Mouse (Mus musculus) liver, embryonic 12.5 days (tissue): ENCODE data around the gene Gigyf1. TPM values are rescaled to one million over a fixed set of nuclear protein-coding genes. Genes with fewer than 3 reads are reported as not detected.

Experiments
- ATAC-seq: fragments of 200-750 bp; cut with Nextera tagmentation; 2 replicates; pipeline ENCODE4 v1.8.0; 2017; ENCODE audit warnings: moderate number of reproducible peaks, mild to moderate bottlenecking, moderate library complexity
- H3K27ac ChIP-seq: fragments of 300-500 bp; sonication (generic); 2 replicates; pipeline ENCODE4 v1.5.1; 2016; ENCODE audit warnings: mild to moderate bottlenecking
- H3K27me3 ChIP-seq: fragments of 300-500 bp; sonication (generic); replicated peaks from 2 replicates; pipeline ENCODE4 v1.6.1; 2016; ENCODE audit warnings: mild to moderate bottlenecking, moderate library complexity
- H3K36me3 ChIP-seq: fragments of 300-500 bp; sonication (generic); 2 replicates; pipeline ENCODE4 v1.6.1; 2016; ENCODE audit warnings: mild to moderate bottlenecking, moderate library complexity
- H3K4me1 ChIP-seq: fragments of 300-500 bp; sonication (generic); 2 replicates; pipeline ENCODE4 v1.6.1; 2016
- H3K4me2 ChIP-seq: fragments of 300-500 bp; sonication (generic); 2 replicates; pipeline ENCODE4 v1.6.1; 2016; ENCODE audit warnings: mild to moderate bottlenecking, moderate library complexity
- H3K4me3 ChIP-seq: fragments of 300-500 bp; sonication (generic); 2 replicates; pipeline ENCODE4 v1.5.1; 2016; ENCODE audit warnings: mild to moderate bottlenecking, moderate library complexity
- H3K9ac ChIP-seq: fragments of 300-500 bp; sonication (generic); 2 replicates; pipeline ENCODE4 v1.6.1; 2016; ENCODE audit warnings: mild to moderate bottlenecking, moderate library complexity
- H3K9me3 ChIP-seq: fragments of 300-500 bp; sonication (generic); replicated peaks from 2 replicates; pipeline ENCODE4 v1.6.1; 2016; ENCODE audit warnings: mild to moderate bottlenecking, moderate library complexity
- WGBS: fragments of 180-500 bp; shearing (Covaris S2); methylation state at CpG from one replicate; pipeline ENCODE4 v1.1.7; 2016; ENCODE audit not compliant: insufficient replicate concordance; 5-methylcytosine and 5-hydroxymethylcytosine counted together
- polyA plus RNA-seq: library from polyadenylated mRNA; unstranded; fragments of >200 nt; fragmentation: Nextera tagmentation; extraction: Ambion mirVana; gene quantifications from 2 replicates; pipeline ENCODE4 v1.2.1, GENCODE M21; 2016

Gigyf1 gene
- polyA plus RNA-seq, result 5.6 and 6.0 TPM in 2 replicates

DNA sequence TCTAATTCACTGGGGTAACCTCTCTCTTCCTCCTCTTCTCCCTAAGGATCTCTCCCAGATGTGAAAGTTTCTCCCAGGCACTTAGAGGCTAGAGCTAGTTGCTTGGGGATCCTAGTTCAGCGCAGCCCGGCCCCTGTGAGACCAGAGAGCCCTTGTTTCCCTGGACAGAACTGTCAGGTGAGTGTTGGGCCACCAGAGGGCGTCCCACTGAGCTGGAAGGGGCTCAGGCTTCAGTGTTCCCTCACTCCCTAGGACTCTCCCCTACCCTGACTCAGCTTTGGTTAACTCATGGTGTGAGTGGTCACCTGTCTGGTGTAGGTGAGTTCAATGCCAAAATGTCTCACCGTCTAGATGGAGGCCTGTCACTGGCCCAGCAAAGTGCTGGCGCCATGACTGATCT is at the start of gene Gigyf1:
Gene Gigyf1, plus strand, starts transcription at position 113 of the 400 bp plus-strand sequence.
- WGBS, result 77% methylated on average over 5 of the region's 5 CpGs
- no peaks in the 10 kb centered on the region for H3K27me3 ChIP-seq
- peaks cover 72% of the 10 kb centered on the region for H3K36me3 ChIP-seq
- H3K4me1 ChIP-seq, result peaks cover 26% of the 10 kb centered on the region
- H3K4me2 ChIP-seq, result no peak within 1 kb of the TSS
- no peak within 1 kb of the TSS for H3K27ac ChIP-seq
- no peak within 1 kb of the TSS for H3K9ac ChIP-seq
- no peaks in the 10 kb centered on the region for H3K9me3 ChIP-seq
- no peak within 1 kb of the TSS for H3K4me3 ChIP-seq
- no peak for ATAC-seq

DNA sequence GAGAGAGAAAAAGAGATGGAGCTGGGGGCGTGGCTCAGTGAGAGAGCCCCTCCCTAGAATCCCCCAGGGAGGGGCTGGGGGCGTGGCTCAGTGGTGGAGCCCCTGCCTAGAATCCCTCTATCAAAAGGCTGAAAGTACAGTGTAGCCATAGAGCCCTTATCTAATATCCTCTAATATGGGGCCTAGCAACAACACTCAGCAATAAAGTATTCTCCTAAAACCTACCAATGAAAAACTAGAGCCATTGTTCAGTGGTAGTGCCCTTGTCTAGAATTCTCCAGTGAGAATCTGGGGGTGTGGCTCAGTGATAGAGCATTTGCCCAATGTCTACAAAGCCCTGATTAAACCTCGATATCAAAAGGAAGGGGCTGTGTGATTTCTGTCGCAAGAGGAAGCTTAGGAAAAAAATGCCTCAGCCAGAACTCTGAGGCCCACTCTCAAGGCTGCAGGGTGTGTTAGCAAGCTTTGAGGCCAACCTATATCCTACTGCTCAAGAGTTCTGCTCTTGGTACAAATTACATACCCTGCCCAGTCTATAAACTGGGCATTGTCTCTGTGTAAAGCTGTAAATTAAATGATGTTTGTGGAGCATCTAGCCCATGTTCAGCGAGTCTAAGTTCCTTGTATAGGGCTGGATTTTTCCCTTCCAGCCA is 46.0 kb upstream of the Gigyf1 start:
- Histone ChIP-seq H3K4me1 (peaks cover 3% of the 10 kb centered on the region; the same call in 1 of the 2 replicates), H3K27me3 (0 out of 2 replicates have a peak, but pooled peaks cover 6% of the 10 kb centered on the region), H3K9me3 (no peaks in the 10 kb centered on the region), H3K4me2 (no peak overlapping the region), H3K9ac (no peak overlapping the region), H3K27ac (no peak overlapping the region), H3K36me3 (no peaks in the 10 kb centered on the region), H3K4me3 (no peak overlapping the region)
- 0 out of 2 replicates have a peak, but pooled peaks have one; percentile 27 for ATAC-seq
- 44% methylated on average over 5 of the region's 5 CpGs for WGBS

DNA sequence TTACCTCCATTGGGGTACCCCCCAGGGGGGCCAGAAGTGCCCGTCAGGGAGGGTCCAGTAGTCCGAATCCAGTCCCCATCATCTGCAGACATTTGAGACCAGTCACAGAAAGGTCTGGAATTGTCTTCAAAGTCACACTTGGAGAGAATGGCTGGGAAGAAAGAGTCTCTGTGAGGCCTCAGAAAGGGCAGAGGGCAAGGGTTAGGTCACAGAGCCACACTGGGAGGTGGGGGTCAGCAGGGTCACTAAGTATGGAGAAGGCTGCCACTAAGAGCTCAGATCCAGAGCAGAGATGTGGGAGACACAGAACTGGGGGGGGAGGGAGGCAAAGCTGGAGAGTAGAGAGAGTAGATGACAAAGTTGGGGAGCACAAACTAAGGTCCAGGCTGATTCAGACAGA is 44.0 kb upstream of the Gigyf1 start:
- Histone ChIP-seq H3K4me1 (peaks cover 3% of the 10 kb centered on the region; the same call in 1 of the 2 replicates), H3K9me3 (no peaks in the 10 kb centered on the region), H3K4me2 (no peak overlapping the region), H3K27me3 (0 out of 2 replicates have a peak, but pooled peaks cover 6% of the 10 kb centered on the region), H3K9ac (no peak overlapping the region), H3K4me3 (no peak overlapping the region), H3K27ac (no peak overlapping the region), H3K36me3 (no peaks in the 10 kb centered on the region)
- ATAC-seq, result no peak
- 51% methylated on average over 2 of the region's 2 CpGs for WGBS

DNA sequence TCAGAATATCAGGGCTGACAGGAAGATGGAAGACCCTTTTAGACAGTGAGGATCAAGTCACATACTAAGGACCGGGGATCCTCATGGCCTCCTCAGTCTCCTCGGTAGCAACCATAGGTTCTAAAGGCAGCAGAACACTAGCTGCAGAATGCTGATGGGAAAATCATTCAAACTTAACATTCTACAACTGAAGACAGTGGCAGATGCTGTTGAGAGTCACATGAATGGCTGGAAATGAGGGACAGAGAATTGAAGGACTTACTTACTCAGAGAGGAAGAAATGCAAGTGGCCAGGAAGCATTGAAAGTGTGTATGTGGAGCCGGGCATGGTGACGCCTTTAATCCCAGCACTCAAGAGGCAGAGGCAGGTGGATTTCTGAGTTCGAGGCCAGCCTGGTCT is 41.4 kb upstream of the Gigyf1 start, which contains the start of gene Zan:
Gene Zan, minus strand, starts transcription at position 101 of the 400 bp plus-strand sequence.
- ATAC-seq, result no peak
- H3K9me3 ChIP-seq, result no peaks in the 10 kb centered on the region
- WGBS, result 71% methylated on average over 5 of the region's 5 CpGs
- peaks cover 2% of the 10 kb centered on the region; the same call in 1 of the 2 replicates for H3K4me1 ChIP-seq
- no peaks in the 10 kb centered on the region for H3K36me3 ChIP-seq
- no peak within 1 kb of the TSS for H3K4me3 ChIP-seq
- H3K9ac ChIP-seq, result no peak within 1 kb of the TSS
- H3K4me2 ChIP-seq, result no peak within 1 kb of the TSS
- H3K27ac ChIP-seq, result no peak within 1 kb of the TSS
- peaks cover 7% of the 10 kb centered on the region; the same call in 1 of the 2 replicates for H3K27me3 ChIP-seq

DNA sequence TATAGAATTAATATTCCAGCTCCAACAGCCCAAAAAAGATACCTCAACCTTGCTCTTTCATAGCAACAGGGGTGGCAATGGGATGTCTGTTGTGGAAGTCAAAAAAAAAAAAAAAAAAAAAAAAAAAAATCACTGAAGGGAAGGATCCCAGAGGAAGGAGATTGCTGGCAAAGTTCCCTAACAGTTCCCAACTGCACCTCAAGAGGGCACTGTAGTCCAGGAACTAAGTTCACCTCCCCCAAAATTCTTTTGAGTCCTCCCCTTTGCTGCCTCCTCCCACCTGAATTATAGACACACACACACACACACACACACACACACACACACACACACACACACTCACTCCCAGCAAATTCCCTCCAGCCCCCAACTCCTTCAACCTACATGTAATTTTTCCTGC is 37.2 kb upstream of the Gigyf1 start:
- no peaks in the 10 kb centered on the region for H3K4me1 ChIP-seq
- no peak for ATAC-seq
- no peak overlapping the region for H3K4me2 ChIP-seq
- H3K9ac ChIP-seq, result no peak overlapping the region
- H3K4me3 ChIP-seq, result no peak overlapping the region
- peaks cover 37% of the 10 kb centered on the region for H3K27me3 ChIP-seq
- no peaks in the 10 kb centered on the region for H3K36me3 ChIP-seq
- no peaks in the 10 kb centered on the region for H3K9me3 ChIP-seq
- H3K27ac ChIP-seq, result peak overlapping the region; percentile 50; the same call in 1 of the 2 replicates

DNA sequence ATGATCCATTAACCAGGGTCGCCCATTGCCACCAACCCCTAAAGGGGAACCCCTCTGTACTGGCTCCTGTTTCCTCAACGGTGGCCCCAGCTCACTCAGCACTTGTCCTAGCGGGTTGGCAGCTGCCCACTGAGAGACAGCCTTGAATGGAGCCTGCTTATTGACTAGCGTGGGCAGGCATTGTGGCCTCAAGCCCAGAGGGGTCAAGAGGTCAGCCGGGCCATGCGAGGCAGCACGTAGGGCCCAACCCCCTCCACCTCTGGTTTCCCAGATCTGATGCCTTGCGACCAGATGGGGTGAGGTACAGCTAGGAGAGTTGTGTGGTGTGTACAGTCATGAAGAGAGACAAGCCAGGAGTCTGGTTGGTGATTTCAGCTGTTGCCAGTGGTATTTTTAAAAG is 36.5 kb upstream of the Gigyf1 start:
- WGBS, result 59% methylated on average over 8 of the region's 8 CpGs
- no peaks in the 10 kb centered on the region for H3K9me3 ChIP-seq
- H3K9ac ChIP-seq, result no peak overlapping the region
- H3K4me3 ChIP-seq, result no peak overlapping the region
- H3K27ac ChIP-seq, result peak overlapping the region; percentile 50; the same call in 1 of the 2 replicates
- no peaks in the 10 kb centered on the region for H3K4me1 ChIP-seq
- peaks cover 45% of the 10 kb centered on the region for H3K27me3 ChIP-seq
- ATAC-seq, result peak; percentile 60
- no peak overlapping the region for H3K4me2 ChIP-seq
- H3K36me3 ChIP-seq, result no peaks in the 10 kb centered on the region

DNA sequence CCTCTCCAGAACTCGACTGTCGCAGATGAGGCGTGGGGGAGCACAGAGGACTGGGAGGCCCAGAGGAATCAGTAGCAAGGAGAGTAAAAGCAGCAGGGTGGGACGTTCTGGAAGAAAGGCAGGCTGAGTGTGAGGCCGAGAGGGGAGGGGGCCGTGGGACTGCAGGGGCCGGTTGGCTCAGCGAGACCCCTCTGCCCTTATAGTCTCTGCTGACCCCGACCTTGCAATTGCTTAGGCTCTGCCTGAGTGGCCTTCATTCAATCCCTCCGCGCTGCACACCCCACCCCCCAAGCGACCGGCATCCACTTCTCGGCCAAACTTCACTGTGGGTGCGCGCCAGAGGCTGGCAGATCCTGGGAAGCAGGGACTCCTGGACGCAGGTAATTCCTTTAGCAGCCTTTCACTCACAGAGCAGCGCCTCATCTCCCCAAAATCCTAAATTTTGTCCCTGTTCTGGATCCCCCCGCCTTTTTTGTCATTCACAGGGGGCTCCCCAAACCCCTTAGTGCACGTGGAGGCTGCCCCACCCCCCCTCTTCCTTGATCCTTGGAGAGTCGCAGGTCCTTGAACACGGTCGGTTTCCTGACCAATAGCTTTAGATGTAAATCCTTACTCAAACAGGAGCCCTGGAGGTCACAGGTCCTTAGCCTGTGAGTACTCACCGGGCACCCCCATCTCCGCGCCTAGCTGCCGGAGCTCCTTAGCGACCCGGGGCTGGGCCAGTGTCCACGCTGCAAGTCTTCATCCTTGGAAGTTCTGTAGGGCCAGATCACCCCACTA is 33.1 kb upstream of the Gigyf1 start:
- Histone ChIP-seq H3K4me1 (no peaks in the 10 kb centered on the region), H3K27ac (no peak overlapping the region), H3K36me3 (no peaks in the 10 kb centered on the region), H3K9ac (peak overlapping the region; percentile 41), H3K4me2 (peak overlapping the region; percentile 43), H3K4me3 (peak overlapping the region; percentile 45), H3K9me3 (no peaks in the 10 kb centered on the region), H3K27me3 (peaks cover 56% of the 10 kb centered on the region)
- WGBS, result 12% methylated on average over 29 of the region's 30 CpGs
- ATAC-seq, result no peak

DNA sequence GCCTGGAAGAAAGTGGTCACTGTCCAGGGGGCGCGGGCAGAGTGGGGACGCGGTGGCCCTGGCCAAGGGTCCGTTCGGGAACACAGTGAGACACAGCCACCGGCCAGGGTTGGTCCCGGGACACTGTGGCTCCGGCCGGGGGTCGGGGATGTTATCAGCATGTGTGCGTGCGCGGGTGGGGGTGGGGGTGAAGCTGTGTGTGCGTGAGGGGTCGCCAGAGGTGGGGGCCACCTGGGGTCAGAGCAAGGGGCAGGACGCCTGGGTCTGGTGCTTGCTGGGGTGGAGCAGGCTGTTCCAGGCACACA is 32.5 kb upstream of the Gigyf1 start:
- Histone ChIP-seq H3K9ac (peak overlapping the region; percentile 41), H3K27ac (no peak overlapping the region), H3K9me3 (no peaks in the 10 kb centered on the region), H3K4me2 (peak overlapping the region; percentile 43), H3K36me3 (no peaks in the 10 kb centered on the region), H3K4me3 (peak overlapping the region; percentile 45), H3K4me1 (no peaks in the 10 kb centered on the region), H3K27me3 (peaks cover 58% of the 10 kb centered on the region)
- 6% methylated on average over 17 of the region's 17 CpGs for WGBS
- no peak for ATAC-seq

DNA sequence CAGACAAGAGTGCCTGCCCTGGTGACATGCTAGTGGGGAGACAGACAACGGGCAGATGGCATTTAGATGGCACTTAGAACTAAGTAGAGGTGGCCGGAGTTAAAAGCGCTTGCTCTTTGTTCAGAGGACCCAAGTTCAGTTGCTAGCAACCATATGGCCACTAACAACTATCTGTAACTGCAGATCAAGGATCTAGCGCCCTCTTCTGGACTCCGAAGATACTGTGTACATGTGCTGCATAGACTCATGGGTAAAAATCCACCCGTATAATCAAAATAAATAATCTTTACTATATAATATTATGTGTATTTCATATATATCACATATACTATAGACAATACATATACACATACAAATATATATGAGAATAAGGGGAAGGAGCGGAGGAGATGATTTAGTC is 30.7 kb upstream of the Gigyf1 start:
- ATAC-seq, result no peak
- Histone ChIP-seq H3K4me3 (no peak overlapping the region), H3K9me3 (no peaks in the 10 kb centered on the region), H3K27ac (no peak overlapping the region), H3K4me1 (no peaks in the 10 kb centered on the region), H3K4me2 (no peak overlapping the region), H3K9ac (no peak overlapping the region), H3K27me3 (peaks cover 55% of the 10 kb centered on the region), H3K36me3 (no peaks in the 10 kb centered on the region)
- WGBS, result 73% methylated on average over 7 of the region's 7 CpGs

DNA sequence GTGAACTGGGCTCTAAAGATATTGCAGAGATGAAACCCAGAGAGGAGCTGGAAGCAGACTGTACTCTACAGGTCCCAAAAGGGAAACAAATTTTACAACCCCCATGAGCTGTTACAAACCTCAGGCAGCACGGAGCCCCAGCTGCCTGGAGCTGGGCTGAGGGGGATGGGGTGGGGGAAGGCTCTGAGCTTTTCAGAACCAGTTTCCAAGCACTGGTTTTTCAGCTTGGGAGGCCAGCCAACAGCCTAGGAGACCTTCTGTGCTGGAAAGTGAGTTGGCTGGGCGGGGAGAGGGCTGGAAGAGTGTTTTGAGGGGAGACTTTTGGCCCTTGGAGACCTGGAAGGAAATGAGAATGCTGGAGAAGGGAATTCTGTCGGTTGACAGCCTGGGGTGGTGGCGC is 26.8 kb upstream of the Gigyf1 start:
- Histone ChIP-seq H3K9ac (no peak overlapping the region), H3K27ac (no peak overlapping the region), H3K4me2 (no peak overlapping the region), H3K27me3 (peaks cover 20% of the 10 kb centered on the region), H3K36me3 (no peaks in the 10 kb centered on the region), H3K4me3 (no peak overlapping the region), H3K4me1 (no peaks in the 10 kb centered on the region), H3K9me3 (no peaks in the 10 kb centered on the region)
- 53% methylated on average over 4 of the region's 4 CpGs for WGBS
- no peak for ATAC-seq

DNA sequence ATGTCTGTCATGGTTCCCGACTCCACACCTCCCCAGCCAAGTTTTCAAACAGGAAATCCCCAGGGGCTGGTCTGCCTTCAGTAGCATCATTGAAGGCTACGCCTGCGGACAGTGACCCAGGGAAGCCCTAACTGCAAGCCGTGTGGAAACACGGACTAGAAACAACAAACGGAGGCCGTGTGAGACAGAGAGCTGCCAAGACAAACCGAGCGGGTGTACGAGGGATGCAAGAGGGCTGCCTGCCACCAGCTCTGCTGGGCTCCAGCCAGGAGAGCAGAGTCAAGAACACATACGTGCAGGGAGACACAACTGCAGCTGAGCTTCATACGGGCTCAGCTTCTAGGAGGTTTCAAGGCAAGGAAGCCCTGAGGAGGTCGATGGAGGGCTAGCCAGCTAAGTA is 24.5 kb upstream of the Gigyf1 start:
- Histone ChIP-seq H3K9ac (no peak overlapping the region; the same call in 1 of the 2 replicates), H3K4me1 (no peaks in the 10 kb centered on the region), H3K4me3 (no peak overlapping the region), H3K9me3 (no peaks in the 10 kb centered on the region), H3K36me3 (no peaks in the 10 kb centered on the region), H3K27ac (no peak overlapping the region), H3K4me2 (no peak overlapping the region), H3K27me3 (peaks cover 9% of the 10 kb centered on the region; the same call in 1 of the 2 replicates)
- ATAC-seq, result no peak
- 70% methylated on average over 13 of the region's 13 CpGs for WGBS

DNA sequence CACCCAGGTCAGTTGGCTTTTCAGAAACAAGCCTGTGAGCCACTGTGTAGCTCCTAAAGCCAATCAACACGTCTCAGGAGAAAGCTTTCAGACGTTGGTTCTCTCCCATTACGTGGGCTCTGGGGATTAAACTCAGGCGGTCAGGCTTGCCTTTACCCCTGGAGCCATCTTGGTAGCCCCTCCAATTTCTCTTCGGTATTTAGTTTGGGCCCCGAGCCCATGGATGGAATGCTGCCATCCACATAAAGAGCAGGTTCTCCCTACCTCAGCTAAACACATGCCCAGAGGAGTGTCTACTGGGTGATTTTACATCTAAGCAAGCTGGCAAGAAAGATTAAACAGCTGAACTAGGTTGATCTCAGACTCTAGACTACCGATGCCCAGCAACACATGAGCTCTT is 18.2 kb upstream of the Gigyf1 start:
- 76% methylated on average over 7 of the region's 7 CpGs for WGBS
- H3K4me2 ChIP-seq, result no peak overlapping the region

More for the DNA sequence above, 18.2 kb upstream of the Gigyf1 start:
- no peak overlapping the region for H3K4me3 ChIP-seq
- no peak overlapping the region for H3K27ac ChIP-seq
- H3K9ac ChIP-seq, result 0 out of 2 replicates have a peak overlapping the region, but pooled peaks have one; percentile 5
- H3K9me3 ChIP-seq, result no peaks in the 10 kb centered on the region
- H3K4me1 ChIP-seq, result peaks cover 30% of the 10 kb centered on the region
- no peak for ATAC-seq
- H3K27me3 ChIP-seq, result no peaks in the 10 kb centered on the region
- peaks cover 15% of the 10 kb centered on the region for H3K36me3 ChIP-seq
